15 mouse cellular contexts compared by ENCODE assay signal in genomic region chr5:114964967-114965898, GRCm38 (mm10). TPM values are rescaled to one million over a fixed set of nuclear protein-coding genes. Genes with fewer than 3 reads are reported as not detected.
A peak's percentile ranks its signal among the peaks of the same experiment; 100 is the strongest.
DNase-seq lines count a peak whose midpoint lies in the region; ATAC-seq and TF ChIP-seq lines count a peak whose summit lies in the region.
"Had no signal": no experiment of that assay in that cellular context is flagged by ENCODE, and none has a peak within 500 bp of the region (broad histone marks: within the 10 kb centered on the region; RNA-seq: fewer than 3 reads in every experiment).

No protein-coding gene starts in this region.

- H3K9me3 ChIP-seq in liver, embryonic 13.5 days (replicated peaks): no peaks in the 10 kb centered on the region
- H3K9me3 ChIP-seq in lung, postnatal 0 days (ENCODE audit: low read length): no peaks in the 10 kb centered on the region
- H3K9me3 ChIP-seq: limb, embryonic 15.5 days; megakaryocyte, embryonic 14.5 days had no signal

- peak overlapping the region; percentile 67 for H3K27ac ChIP-seq in liver, embryonic 13.5 days
- H3K27ac ChIP-seq in lung, postnatal 0 days (ENCODE audit: low read length): no peak overlapping the region
- H3K27ac ChIP-seq: hindbrain, embryonic 14.5 days; limb, embryonic 15.5 days had no signal

- peaks cover 24% of the 10 kb centered on the region for H3K4me1 ChIP-seq in liver, embryonic 13.5 days (replicated peaks)
- H3K4me1 ChIP-seq in lung, postnatal 0 days (ENCODE audit: insufficient read depth, low read depth, low read length): no peaks in the 10 kb centered on the region
- H3K4me1 ChIP-seq: limb, embryonic 15.5 days had no signal

- no peak overlapping the region for H3K9ac ChIP-seq in liver, embryonic 13.5 days
- no peak overlapping the region for H3K9ac ChIP-seq in lung, postnatal 0 days (replicated peaks; ENCODE audit: low read depth)
- H3K9ac ChIP-seq: hindbrain, embryonic 14.5 days; limb, embryonic 15.5 days had no signal

- DNase-seq in urinary bladder, adult 18-20 months (ENCODE audit: low spot score in 2 of 2): peak; percentile 21 to 24
- no peak for DNase-seq in urinary bladder, postnatal 25 days (ENCODE audit: low spot score)
- DNase-seq in kidney, adult 8-10 months: peak; percentile 75 to 83
- DNase-seq in liver, embryonic 13.5 days: no peak
- DNase-seq in yolk sac, embryonic 10.5 days (ENCODE audit: low spot score): peak; percentile 89
- DNase-seq in lung, postnatal 0 days (ENCODE audit: low spot score): no peak
- no peak for DNase-seq in thymus, postnatal 25 days
- no peak for DNase-seq in right cerebral cortex, postnatal 25 days
- DNase-seq: cerebellum, postnatal 10 days; retina, postnatal 1 day had no signal

- peaks cover 26% of the 10 kb centered on the region for H3K27me3 ChIP-seq in liver, embryonic 13.5 days
- 0 out of 2 replicates have a peak, but pooled peaks cover 7% of the 10 kb centered on the region for H3K27me3 ChIP-seq in lung, postnatal 0 days (replicated peaks; ENCODE audit: insufficient read depth, low read length)

- no peak for ATAC-seq in liver, embryonic 13.5 days (ENCODE audit: low read depth)
- no peak for ATAC-seq in lung, postnatal 0 days

- TF ChIP-seq CTCF in lung, postnatal 0 days (IDR thresholded peaks at IDR 0.05): no peak

- no peak for TF ChIP-seq EP300 in lung, postnatal 0 days (IDR thresholded peaks at IDR 0.05)

- WGBS in liver, embryonic 13.5 days (ENCODE audit: insufficient replicate concordance): 42% methylated on average over 17 of the region's 17 CpGs
- 42% methylated on average over 17 of the region's 17 CpGs for WGBS in lung, postnatal 0 days

- no peaks in the 10 kb centered on the region for H3K36me3 ChIP-seq in liver, embryonic 13.5 days
- no peaks in the 10 kb centered on the region for H3K36me3 ChIP-seq in lung, postnatal 0 days (ENCODE audit: insufficient read depth, low read length)
- H3K36me3 ChIP-seq: limb, embryonic 15.5 days had no signal

- peak overlapping the region; percentile 44 for H3K4me2 ChIP-seq in liver, embryonic 13.5 days
- H3K4me2 ChIP-seq in lung, postnatal 0 days (replicated peaks; ENCODE audit: low read depth, low read length): no peak overlapping the region
- H3K4me2 ChIP-seq: hindbrain, embryonic 14.5 days; limb, embryonic 15.5 days had no signal

- peak overlapping the region; percentile 23; the same call in 1 of the 2 replicates for H3K4me3 ChIP-seq in liver, embryonic 13.5 days (replicated peaks)
- no peak overlapping the region for H3K4me3 ChIP-seq in lung, postnatal 0 days (ENCODE audit: low read depth, low read length)
- H3K4me3 ChIP-seq: limb, embryonic 15.5 days had no signal

RNA-seq across cellular contexts. Expression of gene Hnf1a, which starts 5.7 kb away (rescaled TPM):
- polyA plus RNA-seq in liver, embryonic 13.5 days (2015; fragmentation: Nextera tagmentation; extraction: Ambion mirVana): 2.4 and 2.9 TPM in 2 replicates
- polyA plus RNA-seq in lung, postnatal 0 days (2015; fragmentation: Nextera tagmentation; extraction: Ambion mirVana): not detected in 2 replicates
- polyA plus RNA-seq: brain, embryonic 14.5 days; hindbrain, embryonic 14.5 days; limb, embryonic 15.5 days; neural tube, embryonic 11.5 days had no signal

RNA-seq across cellular contexts. Expression of gene 2210016L21Rik, which starts 23.3 kb away (rescaled TPM):
- 22.2 and 24.6 TPM in 2 replicates for polyA plus RNA-seq in liver, embryonic 13.5 days (2015; fragmentation: Nextera tagmentation; extraction: Ambion mirVana)
- 41.0 and 41.4 TPM in 2 replicates for polyA plus RNA-seq in lung, postnatal 0 days (2015; fragmentation: Nextera tagmentation; extraction: Ambion mirVana)

RNA-seq across cellular contexts. Expression of gene Oasl1, which starts 42.2 kb away (rescaled TPM):
- 0.52 and 0.54 TPM in 2 replicates for polyA plus RNA-seq in liver, embryonic 13.5 days (2015; fragmentation: Nextera tagmentation; extraction: Ambion mirVana)
- 0.92 and 1.8 TPM in 2 replicates for polyA plus RNA-seq in lung, postnatal 0 days (2015; fragmentation: Nextera tagmentation; extraction: Ambion mirVana)

RNA-seq across cellular contexts. Expression of gene Sppl3, which starts 45.7 kb away (rescaled TPM):
- 4.2 and 4.7 TPM in 2 replicates for polyA plus RNA-seq in liver, embryonic 13.5 days (2015; fragmentation: Nextera tagmentation; extraction: Ambion mirVana)
- polyA plus RNA-seq in lung, postnatal 0 days (2015; fragmentation: Nextera tagmentation; extraction: Ambion mirVana): 16.6 and 22.8 TPM in 2 replicates

Comparison
In these comparisons a context has a peak if more than half of its experiments do, and no peak if none do; other contexts are left out.
1. DNase-seq: peak in urinary bladder, adult 18-20 months (2 of 2), kidney, adult 8-10 months (2 of 2) and yolk sac, embryonic 10.5 days (single experiment); none in urinary bladder, postnatal 25 days (single experiment), liver, embryonic 13.5 days (single experiment), lung, postnatal 0 days (single experiment), thymus, postnatal 25 days (single experiment) and right cerebral cortex, postnatal 25 days (single experiment).